Mouse (Mus musculus): ENCODE data around the gene Hif3a. TPM values are rescaled to one million over a fixed set of nuclear protein-coding genes. Genes with fewer than 3 reads are reported as not detected.

The Hif3a gene
- polyA plus RNA-seq, 1 experiment = 8.0 TPM

DNA sequence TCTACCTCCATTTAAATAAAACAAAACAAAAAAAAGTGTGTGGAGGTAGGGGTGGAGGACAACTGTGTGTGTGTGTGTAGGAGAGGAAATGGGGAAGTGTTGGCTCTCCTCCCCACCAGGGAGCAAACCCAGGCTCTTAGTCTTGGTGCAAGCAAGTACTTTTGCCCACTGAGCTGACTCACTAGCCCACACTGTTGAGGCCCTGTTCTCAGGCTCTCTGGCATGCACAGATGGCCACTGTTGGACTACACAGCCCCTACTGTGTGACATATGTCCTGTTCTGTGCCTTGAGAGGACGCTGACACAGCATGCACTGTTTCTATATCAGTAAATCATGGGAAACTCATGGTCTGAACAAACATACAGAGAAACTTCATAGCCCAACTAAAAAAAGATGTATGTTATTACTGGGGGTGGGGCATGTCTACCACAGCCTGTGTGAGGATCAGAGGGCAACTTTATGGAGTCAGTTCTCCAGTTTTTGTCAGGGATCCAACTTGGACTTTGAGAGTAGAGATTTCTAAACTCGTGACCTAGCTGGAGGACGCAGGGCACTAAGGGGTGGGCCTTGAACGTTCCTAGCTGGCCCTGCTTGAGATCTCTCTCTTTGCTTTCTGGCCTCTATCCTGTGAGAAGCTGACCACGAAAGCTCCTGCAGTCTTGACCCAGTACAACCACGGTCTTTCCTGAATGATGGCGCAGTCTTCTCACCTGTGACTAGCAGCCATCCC lies 58.8 kb downstream of the Hif3a start:
- H3K4me1 ChIP-seq (ENCODE audit: control insufficient read depth) = peaks cover 30% of the 10 kb centered on the region
- H3K4me3 ChIP-seq (replicated peaks) = no peak overlapping the region
- no peak for TF ChIP-seq GATA1 (IDR thresholded peaks at IDR 0.05; ENCODE audit: low read length)
- TF ChIP-seq TAL1 (IDR thresholded peaks at IDR 0.05; ENCODE audit: low read length) = no peak
- H3K9me3 ChIP-seq (ENCODE audit: control insufficient read depth, low read length) = no peaks in the 10 kb centered on the region
- H3K27me3 ChIP-seq (ENCODE audit: control insufficient read depth) = no peaks in the 10 kb centered on the region
- peaks cover 63% of the 10 kb centered on the region for H3K36me3 ChIP-seq (ENCODE audit: control insufficient read depth)

DNA sequence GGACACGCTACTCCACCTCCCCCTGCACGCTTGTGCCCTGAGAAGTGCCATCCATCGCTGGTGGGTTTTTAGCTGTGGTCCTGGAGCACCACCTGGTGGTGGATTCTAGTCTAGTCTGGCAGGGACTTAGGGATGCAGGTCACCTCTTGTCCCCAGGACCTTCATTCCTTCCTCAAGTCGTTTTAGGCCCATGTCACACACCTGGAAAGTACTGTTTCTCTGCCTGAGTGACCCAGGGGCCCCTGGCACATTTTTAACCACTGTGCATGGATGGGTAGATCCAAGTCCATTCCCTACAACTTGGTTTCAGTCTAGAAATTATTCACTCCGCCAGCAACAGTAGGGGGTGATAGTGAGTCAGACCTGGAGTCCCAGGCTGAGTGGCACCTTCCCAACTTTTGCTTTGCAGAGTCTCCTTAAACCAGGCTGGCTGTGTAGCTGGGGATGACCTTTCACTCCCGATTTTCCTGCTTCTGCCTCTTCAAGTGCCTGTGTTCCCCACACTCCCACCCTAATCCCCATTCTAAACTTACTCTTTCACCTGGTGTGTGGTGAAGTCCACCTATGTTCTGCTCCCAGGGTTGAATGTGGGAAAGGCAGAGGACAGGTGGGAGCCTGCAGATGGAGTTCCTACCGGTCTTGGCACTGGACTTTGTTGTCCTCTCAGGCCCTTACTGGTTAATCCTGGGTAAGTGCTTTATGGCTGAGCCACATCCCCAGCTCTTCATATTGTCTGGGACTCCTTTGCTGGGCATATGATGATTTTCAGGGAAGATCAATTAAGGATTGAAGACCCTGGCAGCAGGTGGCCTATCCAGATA lies 59.6 kb downstream of the Hif3a start:
- Histone ChIP-seq H3K36me3 (ENCODE audit: control insufficient read depth) (peaks cover 60% of the 10 kb centered on the region), H3K27me3 (ENCODE audit: control insufficient read depth) (no peaks in the 10 kb centered on the region), H3K4me1 (ENCODE audit: control insufficient read depth) (peaks cover 35% of the 10 kb centered on the region), H3K9me3 (ENCODE audit: control insufficient read depth, low read length) (no peaks in the 10 kb centered on the region), H3K4me3 (replicated peaks) (no peak overlapping the region)
- no peak for TF ChIP-seq GATA1 (IDR thresholded peaks at IDR 0.05; ENCODE audit: low read length)

- TF ChIP-seq TAL1 (IDR thresholded peaks at IDR 0.05; ENCODE audit: low read length) (no peak), GATA1 (IDR thresholded peaks at IDR 0.05; ENCODE audit: low read length) (no peak)
- peaks cover 31% of the 10 kb centered on the region for H3K4me1 ChIP-seq (ENCODE audit: control insufficient read depth)
- H3K27me3 ChIP-seq (ENCODE audit: control insufficient read depth) = peaks cover 10% of the 10 kb centered on the region
- peaks cover 32% of the 10 kb centered on the region for H3K36me3 ChIP-seq (ENCODE audit: control insufficient read depth)
- H3K4me3 ChIP-seq (replicated peaks) = peak overlapping the region; percentile 16
- no peaks in the 10 kb centered on the region for H3K9me3 ChIP-seq (ENCODE audit: control insufficient read depth, low read length)
These were observed 62.6 kb downstream of the Hif3a start for GRCm38 (mm10) chr7:16999650-17000049.

GRCm38 (mm10) chr7:16999233-16999632 lies 63.0 kb downstream of the Hif3a start:
- peaks cover 35% of the 10 kb centered on the region for H3K4me1 ChIP-seq (ENCODE audit: control insufficient read depth)
- H3K36me3 ChIP-seq (ENCODE audit: control insufficient read depth) = peaks cover 28% of the 10 kb centered on the region
- TF ChIP-seq TAL1 (IDR thresholded peaks at IDR 0.05; ENCODE audit: low read length) (peak; percentile 44; the same call in 2 of the 3 replicates), GATA1 (IDR thresholded peaks at IDR 0.05; ENCODE audit: low read length) (no peak)
- peaks cover 14% of the 10 kb centered on the region for H3K27me3 ChIP-seq (ENCODE audit: control insufficient read depth)
- H3K4me3 ChIP-seq (replicated peaks) = peak overlapping the region; percentile 16
- H3K9me3 ChIP-seq (ENCODE audit: control insufficient read depth, low read length) = no peaks in the 10 kb centered on the region

- peaks cover 43% of the 10 kb centered on the region for H3K4me1 ChIP-seq (ENCODE audit: control insufficient read depth)
- H3K4me3 ChIP-seq (replicated peaks) = no peak overlapping the region
- H3K27me3 ChIP-seq (ENCODE audit: control insufficient read depth) = peaks cover 22% of the 10 kb centered on the region
- no peak for TF ChIP-seq TAL1 (IDR thresholded peaks at IDR 0.05; ENCODE audit: low read length)
- peaks cover 8% of the 10 kb centered on the region for H3K36me3 ChIP-seq (ENCODE audit: control insufficient read depth)
- H3K9me3 ChIP-seq (ENCODE audit: control insufficient read depth, low read length) = no peaks in the 10 kb centered on the region
These were observed 66.9 kb downstream of the Hif3a start for GRCm38 (mm10) chr7:16995345-16995744.

GRCm38 (mm10) chr7:16994400-16994799 lies 67.8 kb downstream of the Hif3a start:
- Histone ChIP-seq H3K27me3 (ENCODE audit: control insufficient read depth) (peaks cover 22% of the 10 kb centered on the region), H3K36me3 (ENCODE audit: control insufficient read depth) (peaks cover 7% of the 10 kb centered on the region), H3K4me3 (replicated peaks) (peak overlapping the region; percentile 55), H3K4me1 (ENCODE audit: control insufficient read depth) (peaks cover 40% of the 10 kb centered on the region), H3K9me3 (ENCODE audit: control insufficient read depth, low read length) (no peaks in the 10 kb centered on the region)
- no peak for TF ChIP-seq TAL1 (IDR thresholded peaks at IDR 0.05; ENCODE audit: low read length)
- no peak for TF ChIP-seq GATA1 (IDR thresholded peaks at IDR 0.05; ENCODE audit: low read length)

DNA sequence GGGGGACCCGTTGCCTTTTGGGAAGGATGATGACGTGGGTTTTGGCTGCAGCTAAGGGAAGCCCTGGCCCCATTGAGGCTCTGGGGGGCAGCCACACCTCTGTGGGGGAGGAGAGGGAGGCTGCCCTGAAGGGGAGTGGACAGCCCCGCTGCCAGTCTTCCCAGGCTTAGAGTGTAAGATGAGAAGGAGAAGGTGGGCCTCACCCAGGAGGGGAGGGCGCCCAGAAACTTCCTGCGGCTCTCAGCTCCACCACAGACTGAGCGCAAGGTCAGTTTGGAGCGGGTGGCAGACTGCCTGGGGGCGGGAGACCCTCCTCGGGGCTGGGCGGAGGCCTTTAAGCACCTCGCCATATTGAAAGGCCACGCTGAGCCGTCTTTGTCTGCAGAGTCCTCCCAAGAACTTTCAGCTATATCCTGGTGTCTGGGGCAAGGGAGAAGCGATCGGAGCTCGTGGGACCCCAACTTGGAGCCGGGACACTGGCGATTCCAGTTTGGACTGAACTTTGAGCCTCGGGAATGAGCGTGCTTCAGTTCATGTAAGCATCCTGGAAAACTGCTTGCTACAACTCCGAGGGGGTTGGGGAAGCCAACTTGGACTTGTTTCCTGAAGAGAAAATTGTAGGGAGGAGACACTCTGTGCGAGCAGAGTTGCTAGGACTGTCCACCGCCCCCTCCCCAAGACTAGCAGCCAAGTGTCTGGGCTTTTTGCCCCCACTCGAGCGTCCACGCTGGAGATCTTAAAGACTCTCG lies 68.4 kb downstream of the Hif3a start:
- Histone ChIP-seq H3K27me3 (ENCODE audit: control insufficient read depth) (peaks cover 22% of the 10 kb centered on the region), H3K4me3 (replicated peaks) (peak overlapping the region; percentile 55), H3K4me1 (ENCODE audit: control insufficient read depth) (peaks cover 34% of the 10 kb centered on the region), H3K9me3 (ENCODE audit: control insufficient read depth, low read length) (no peaks in the 10 kb centered on the region), H3K36me3 (ENCODE audit: control insufficient read depth) (peaks cover 7% of the 10 kb centered on the region)
- no peak for TF ChIP-seq TAL1 (IDR thresholded peaks at IDR 0.05; ENCODE audit: low read length)
- no peak for TF ChIP-seq GATA1 (IDR thresholded peaks at IDR 0.05; ENCODE audit: low read length)

DNA sequence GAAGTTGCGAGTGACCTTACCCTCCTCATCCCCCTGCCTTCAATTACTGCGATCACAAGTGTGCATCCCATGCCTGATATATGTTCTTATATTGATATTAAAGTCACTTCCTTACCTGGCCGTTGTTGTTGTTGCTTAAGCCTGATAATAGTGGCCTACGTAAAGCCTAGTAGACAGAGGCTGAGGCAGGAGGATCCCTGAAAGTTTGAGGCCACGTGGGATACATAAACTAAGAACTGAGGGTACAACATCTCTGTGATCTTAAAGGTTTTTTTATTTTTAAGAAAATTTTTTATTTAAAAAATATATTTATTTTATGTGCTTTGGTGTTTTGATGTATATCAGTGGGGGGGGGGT lies 69.8 kb downstream of the Hif3a start, which contains the start of gene Ccdc8:
Gene Ccdc8, plus strand, starts transcription at position 258 of the 357 bp plus-strand sequence.
- peaks cover under 1% of the 10 kb centered on the region for H3K36me3 ChIP-seq (ENCODE audit: control insufficient read depth)
- H3K9me3 ChIP-seq (ENCODE audit: control insufficient read depth, low read length) = no peaks in the 10 kb centered on the region
- H3K4me3 ChIP-seq (replicated peaks) = peak within 1 kb of the TSS; percentile 55
- H3K27me3 ChIP-seq (ENCODE audit: control insufficient read depth) = peaks cover 22% of the 10 kb centered on the region
- no peak for TF ChIP-seq GATA1 (IDR thresholded peaks at IDR 0.05; ENCODE audit: low read length)
- peaks cover 25% of the 10 kb centered on the region for H3K4me1 ChIP-seq (ENCODE audit: control insufficient read depth)

Data from erythroblast, embryonic 14.5 days (primary cell).